ENCODE assay signal across 31 mouse cellular contexts in genomic region chr7:3217546-3218056, GRCm38 (mm10). TPM values are rescaled to one million over a fixed set of nuclear protein-coding genes. Genes with fewer than 3 reads are reported as not detected.
"Had no signal": no experiment of that assay in that cellular context is flagged by ENCODE, and none has a peak within 500 bp of the region (broad histone marks: within the 10 kb centered on the region; RNA-seq: fewer than 3 reads in every experiment).

No protein-coding gene starts in this region.

- ATAC-seq: liver, embryonic 12.5 days; midbrain, embryonic 13.5 days; midbrain, embryonic 16.5 days had no signal

- H3K9ac ChIP-seq: limb, embryonic 13.5 days; liver, embryonic 12.5 days; liver, embryonic 15.5 days; lung, embryonic 15.5 days; midbrain, embryonic 13.5 days; neural tube, embryonic 13.5 days; stomach, embryonic 15.5 days had no signal

- H3K9me3 ChIP-seq: limb, embryonic 10.5 days; limb, embryonic 13.5 days; liver, embryonic 12.5 days; liver, embryonic 15.5 days; lung, embryonic 15.5 days; megakaryocyte, embryonic 14.5 days; midbrain, embryonic 10.5 days; midbrain, embryonic 13.5 days; neural tube, embryonic 13.5 days; stomach, embryonic 15.5 days had no signal

- H3K36me3 ChIP-seq: limb, embryonic 10.5 days; limb, embryonic 13.5 days; liver, embryonic 12.5 days; liver, embryonic 15.5 days; lung, embryonic 15.5 days; midbrain, embryonic 10.5 days; midbrain, embryonic 13.5 days; neural tube, embryonic 13.5 days; stomach, embryonic 15.5 days had no signal

- H3K4me1 ChIP-seq: limb, embryonic 10.5 days; limb, embryonic 13.5 days; liver, embryonic 12.5 days; liver, embryonic 15.5 days; lung, embryonic 15.5 days; midbrain, embryonic 10.5 days; neural tube, embryonic 13.5 days; stomach, embryonic 15.5 days had no signal

- H3K27ac ChIP-seq: layer of hippocampus, adult 2 months; limb, embryonic 10.5 days; limb, embryonic 13.5 days; liver, embryonic 12.5 days; liver, embryonic 15.5 days; lung, embryonic 15.5 days; midbrain, embryonic 10.5 days; midbrain, embryonic 13.5 days; neural tube, embryonic 13.5 days; stomach, embryonic 15.5 days had no signal

- H3K4me2 ChIP-seq: limb, embryonic 13.5 days; liver, embryonic 12.5 days; liver, embryonic 15.5 days; lung, embryonic 15.5 days; midbrain, embryonic 13.5 days; neural tube, embryonic 13.5 days; stomach, embryonic 15.5 days had no signal

- H3K4me3 ChIP-seq: layer of hippocampus, adult 2 months; limb, embryonic 10.5 days; limb, embryonic 13.5 days; liver, embryonic 12.5 days; liver, embryonic 15.5 days; lung, embryonic 15.5 days; megakaryocyte, embryonic 14.5 days; midbrain, embryonic 10.5 days; midbrain, embryonic 13.5 days; myocyte; neural tube, embryonic 13.5 days; stomach, embryonic 15.5 days had no signal

- DNase-seq: kidney, adult 9 months; kidney, postnatal 25 days; layer of hippocampus, adult 9-11 months; liver; lung, adult 18-20 months; lung, postnatal 10 days; lung, postnatal 36 days; right cerebral cortex, postnatal 25 days; spleen, adult 18-20 months; thymus, adult 2 months; thymus, postnatal 14 days; thymus, postnatal 4 days had no signal

RNA-seq across cellular contexts. Expression of gene Nlrp12, which starts 31.9 kb away (rescaled TPM):
- total RNA-seq: layer of hippocampus, adult 2 months; left cerebral cortex, adult 18-20 months had no signal
- polyA plus RNA-seq: kidney, embryonic 16.5 days; large intestine, adult 2 months; limb, embryonic 10.5 days; limb, embryonic 13.5 days; liver, embryonic 12.5 days; midbrain, embryonic 10.5 days; midbrain, embryonic 13.5 days; midbrain, embryonic 16.5 days; myocyte; neural tube, embryonic 13.5 days had no signal

RNA-seq across cellular contexts. Expression of gene AU018091, which starts 48.6 kb away (rescaled TPM):
- total RNA-seq: layer of hippocampus, adult 2 months; layer of hippocampus, postnatal 25 days; left cerebral cortex, adult 18-20 months; left cerebral cortex, postnatal 25 days; monocyte, adult 5-6 weeks had no signal
- polyA plus RNA-seq: kidney, embryonic 16.5 days; large intestine, adult 2 months; liver, embryonic 12.5 days; liver, embryonic 15.5 days; midbrain, embryonic 13.5 days; midbrain, embryonic 16.5 days; neural tube, embryonic 13.5 days had no signal
